Mouse (Mus musculus) intestine, postnatal 0 days (tissue): Measurements from ENCODE around the gene Raver1. TPM values are rescaled to one million over a fixed set of nuclear protein-coding genes. Genes with fewer than 3 reads are reported as not detected.

Experiments
- ATAC-seq: fragments of 200-750 bp; cut with Nextera tagmentation; 2 replicates; pipeline ENCODE4 v1.8.0; 2017; ENCODE audit warnings: mild to moderate bottlenecking, moderate TSS enrichment, moderate library complexity
- H3K27ac ChIP-seq: fragments of 300-500 bp; sonication (generic); 2 replicates; pipeline ENCODE4 v1.5.1; 2014; ENCODE audit warnings: mild to moderate bottlenecking, low read depth, low read length, moderate library complexity
- H3K27me3 ChIP-seq: fragments of 300-500 bp; sonication (generic); replicated peaks from 2 replicates; pipeline ENCODE4 v1.6.1; 2014; ENCODE audit warnings: low read length, mixed read lengths; ENCODE audit not compliant: control insufficient read depth, insufficient read depth
- H3K36me3 ChIP-seq: fragments of 300-500 bp; sonication (generic); 2 replicates; pipeline ENCODE4 v1.6.1; 2014; ENCODE audit warnings: mild to moderate bottlenecking, moderate library complexity; ENCODE audit not compliant: control insufficient read depth, insufficient read depth
- H3K4me1 ChIP-seq: fragments of 300-500 bp; sonication (generic); replicated peaks from 2 replicates; pipeline ENCODE4 v1.6.1; 2014; ENCODE audit warnings: antibody characterized with exemption, low read length, mixed read lengths; ENCODE audit not compliant: control insufficient read depth, insufficient read depth
- H3K4me2 ChIP-seq: fragments of 300-500 bp; sonication (generic); replicated peaks from 2 replicates; pipeline ENCODE4 v1.6.1; 2014; ENCODE audit warnings: low read depth, mild to moderate bottlenecking, moderate library complexity
- H3K4me3 ChIP-seq: fragments of 300-500 bp; sonication (generic); 2 replicates; pipeline ENCODE4 v1.5.1; 2014; ENCODE audit warnings: low read depth, low read length
- H3K9ac ChIP-seq: fragments of 300-500 bp; sonication (generic); 2 replicates; pipeline ENCODE4 v1.6.1; 2014; ENCODE audit warnings: mild to moderate bottlenecking, low read depth, low read length
- H3K9me3 ChIP-seq: fragments of 300-500 bp; sonication (generic); 2 replicates; pipeline ENCODE4 v1.6.1; 2016; ENCODE audit warnings: mixed run types; ENCODE audit not compliant: control insufficient read depth
- CTCF ChIP-seq: sonication (generic); IDR thresholded peaks from 2 replicates; pipeline ENCODE4 v1.5.1; 2016; ENCODE audit warnings: low read depth, mild to moderate bottlenecking, control low read depth, antibody characterized with exemption, moderate library complexity
- WGBS: fragments of 180-500 bp; shearing (Covaris S2); extraction: QIAGEN DNeasy Blood & Tissue Kit; methylation state at CpG from one replicate; pipeline ENCODE4 v1.1.7; 2014; 5-methylcytosine and 5-hydroxymethylcytosine counted together
- polyA plus RNA-seq: library from polyadenylated mRNA; unstranded; fragments of >200 nt; fragmentation: Nextera tagmentation; extraction: Ambion mirVana; gene quantifications from 2 replicates; pipeline ENCODE4 v1.2.1, GENCODE M21; 2015

The Raver1 gene
- polyA plus RNA-seq, 1 experiment from 2014 or later, result 26.2 TPM

GRCm38 (mm10) chr9:21097793-21098192 is 6.0 kb upstream of the Raver1 start:
- Histone ChIP-seq H3K27ac (no peak overlapping the region), H3K9ac (peak overlapping the region; percentile 31; the same call in 1 of the 2 replicates), H3K4me2 (no peak overlapping the region), H3K27me3 (no peaks in the 10 kb centered on the region), H3K4me1 (no peaks in the 10 kb centered on the region), H3K4me3 (no peak overlapping the region), H3K9me3 (no peaks in the 10 kb centered on the region), H3K36me3 (no peaks in the 10 kb centered on the region; the same call in 1 of the 2 replicates)
- 41% methylated on average over 8 of the region's 8 CpGs for WGBS
- no peak for TF ChIP-seq CTCF
- peak; percentile 55; the same call in 1 of the 2 replicates for ATAC-seq

DNA sequence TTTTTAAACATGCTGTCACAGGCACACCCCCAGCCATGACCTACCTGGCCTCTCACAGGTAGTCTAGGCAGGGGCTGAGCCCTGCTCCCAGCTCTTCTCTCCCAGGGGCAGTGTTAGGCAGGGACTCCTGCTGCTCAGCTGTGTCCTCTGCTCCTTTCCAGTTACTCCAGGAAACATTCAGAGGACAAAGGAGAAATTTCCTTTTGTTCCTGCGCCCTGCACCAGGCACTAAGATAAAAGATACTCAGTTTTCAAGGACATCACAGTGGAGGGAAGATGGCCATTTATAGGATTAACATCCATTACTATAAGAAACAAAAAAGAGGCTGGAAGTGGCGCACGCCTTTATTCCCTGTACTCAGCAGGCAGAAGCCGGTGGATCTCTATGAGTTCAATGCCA is 4.2 kb upstream of the Raver1 start:
- 94% methylated on average over 4 of the region's 4 CpGs for WGBS
- Histone ChIP-seq H3K9me3 (no peaks in the 10 kb centered on the region), H3K9ac (no peak overlapping the region), H3K4me3 (no peak overlapping the region), H3K36me3 (no peaks in the 10 kb centered on the region), H3K27ac (no peak overlapping the region), H3K27me3 (no peaks in the 10 kb centered on the region), H3K4me1 (no peaks in the 10 kb centered on the region), H3K4me2 (no peak overlapping the region)
- TF ChIP-seq CTCF, result no peak
- ATAC-seq, result no peak

- Histone ChIP-seq H3K4me3 (no peak overlapping the region), H3K36me3 (peaks cover 17% of the 10 kb centered on the region), H3K4me2 (no peak overlapping the region), H3K27me3 (no peaks in the 10 kb centered on the region), H3K27ac (no peak overlapping the region), H3K9ac (no peak overlapping the region), H3K9me3 (no peaks in the 10 kb centered on the region), H3K4me1 (no peaks in the 10 kb centered on the region)
- no peak for ATAC-seq
- 94% methylated on average over 9 of the region's 9 CpGs for WGBS
- no peak for TF ChIP-seq CTCF
Observed at GRCm38 (mm10) chr9:21093423-21093822, 1.6 kb upstream of the Raver1 start.

DNA sequence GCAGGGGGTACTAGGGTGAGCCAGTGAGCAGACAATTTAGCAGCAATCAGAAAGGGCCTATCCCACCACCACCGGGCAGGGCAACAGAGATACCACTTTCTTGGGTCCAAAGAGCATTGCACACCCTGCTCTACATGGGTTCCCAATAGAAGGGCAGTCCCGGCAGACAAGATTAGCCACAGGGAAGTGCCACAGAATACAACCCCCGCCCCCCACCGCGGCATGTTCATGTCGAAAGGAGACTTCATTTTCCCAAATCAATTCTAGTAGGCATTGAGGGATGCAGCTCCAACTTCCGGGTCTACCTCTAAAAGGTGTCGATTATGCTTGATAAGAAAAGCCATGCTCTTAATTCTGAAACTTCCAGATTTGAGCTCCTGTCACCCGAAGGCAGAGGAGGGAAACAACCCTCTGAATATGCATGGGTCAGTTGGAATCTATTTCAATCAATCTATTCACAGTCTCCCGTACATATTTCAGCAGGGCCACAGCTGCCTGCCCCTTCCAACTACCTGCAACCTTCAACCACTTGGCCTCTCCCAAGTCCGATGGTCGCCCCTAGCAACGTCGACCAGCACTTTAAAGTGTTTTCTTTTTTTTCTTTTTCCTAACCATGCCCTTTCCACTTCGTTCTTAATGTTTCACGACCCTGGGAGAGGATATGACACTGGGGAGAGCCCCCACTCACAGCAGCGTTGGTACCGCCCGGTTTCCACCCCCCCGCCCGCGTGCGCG is 669 bp downstream of the Raver1 start:
- Histone ChIP-seq H3K27ac (peak overlapping the region; percentile 84), H3K4me1 (no peaks in the 10 kb centered on the region), H3K36me3 (peaks cover 34% of the 10 kb centered on the region), H3K9ac (peak overlapping the region; percentile 63), H3K4me3 (peak overlapping the region; percentile 61), H3K9me3 (no peaks in the 10 kb centered on the region), H3K4me2 (peak overlapping the region; percentile 75), H3K27me3 (no peaks in the 10 kb centered on the region)
- 1% methylated on average over 24 of the region's 24 CpGs for WGBS
- peak; percentile 58 for ATAC-seq
- TF ChIP-seq CTCF, result no peak

GRCm38 (mm10) chr9:21090537-21090936 is 1.3 kb downstream of the Raver1 start:
- Histone ChIP-seq H3K4me1 (no peaks in the 10 kb centered on the region), H3K36me3 (peaks cover 40% of the 10 kb centered on the region), H3K9ac (no peak overlapping the region), H3K27me3 (no peaks in the 10 kb centered on the region), H3K9me3 (no peaks in the 10 kb centered on the region), H3K27ac (peak overlapping the region; percentile 11; the same call in 1 of the 2 replicates), H3K4me3 (peak overlapping the region; percentile 61), H3K4me2 (peak overlapping the region; percentile 75)
- 65% methylated on average over 1 of the region's 1 CpGs for WGBS
- no peak for ATAC-seq
- TF ChIP-seq CTCF, result no peak

- WGBS, result 84% methylated on average over 3 of the region's 3 CpGs
Observed at GRCm38 (mm10) chr9:21083324-21083723, 8.5 kb downstream of the Raver1 start.

More at GRCm38 (mm10) chr9:21083324-21083723, 8.5 kb downstream of the Raver1 start:
- Histone ChIP-seq H3K4me1 (no peaks in the 10 kb centered on the region), H3K9ac (no peak overlapping the region), H3K4me2 (no peak overlapping the region), H3K27me3 (no peaks in the 10 kb centered on the region), H3K27ac (no peak overlapping the region), H3K36me3 (peaks cover 77% of the 10 kb centered on the region), H3K9me3 (no peaks in the 10 kb centered on the region), H3K4me3 (no peak overlapping the region)
- no peak for TF ChIP-seq CTCF
- no peak for ATAC-seq
